Mouse (Mus musculus): ENCODE results near the gene Gucy1b1.

Gucy1b1 gene

GRCm38 (mm10) chr3:82074201-82074851 lies at the start of gene Gucy1b1:
Gucy1b1 (minus strand) TSS chr3:82074689.
- peak; percentile 99 for DNase-seq

DNA sequence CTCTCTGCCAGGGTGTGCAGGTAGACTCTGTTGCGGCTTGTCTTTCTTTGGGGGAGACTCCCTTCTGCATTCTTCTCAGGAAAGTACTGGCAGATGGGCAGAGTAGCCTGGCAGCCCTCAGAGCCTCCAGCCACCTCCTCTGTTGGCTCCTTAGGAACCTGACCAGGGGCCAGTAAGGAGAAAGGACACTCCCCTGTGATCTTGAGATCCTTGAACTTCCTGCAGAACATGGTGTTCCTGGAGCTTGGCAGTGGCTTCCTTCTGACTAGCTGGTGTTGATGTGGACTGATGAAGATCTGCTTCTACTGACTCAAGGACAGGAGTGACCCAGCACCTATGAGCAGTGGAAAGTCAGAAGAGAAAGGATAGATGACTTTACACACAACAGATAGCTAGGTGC lies 44.4 kb upstream of the Gucy1b1 start:
- peak; percentile 88 for DNase-seq

DNA sequence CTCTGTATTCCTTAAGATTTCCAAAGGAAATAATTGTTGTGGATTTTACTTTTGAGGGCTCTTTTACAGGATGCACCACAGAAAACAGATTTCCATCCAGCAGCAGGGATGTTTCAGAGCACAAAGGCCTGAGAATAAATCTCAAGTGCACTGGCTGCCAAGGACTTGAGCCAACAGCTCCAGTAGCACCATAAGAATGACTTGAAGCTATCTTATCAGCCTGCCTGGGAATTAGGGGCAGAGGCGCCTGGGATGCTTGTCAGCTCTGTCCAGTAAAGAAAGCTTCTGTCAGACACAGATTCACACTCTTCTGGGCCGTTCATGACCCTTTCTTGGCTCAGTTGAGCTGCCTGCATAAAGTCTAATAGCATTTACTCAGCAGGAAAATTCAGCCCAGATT lies 38.0 kb upstream of the Gucy1b1 start:
- DNase-seq = peak; percentile 97

DNA sequence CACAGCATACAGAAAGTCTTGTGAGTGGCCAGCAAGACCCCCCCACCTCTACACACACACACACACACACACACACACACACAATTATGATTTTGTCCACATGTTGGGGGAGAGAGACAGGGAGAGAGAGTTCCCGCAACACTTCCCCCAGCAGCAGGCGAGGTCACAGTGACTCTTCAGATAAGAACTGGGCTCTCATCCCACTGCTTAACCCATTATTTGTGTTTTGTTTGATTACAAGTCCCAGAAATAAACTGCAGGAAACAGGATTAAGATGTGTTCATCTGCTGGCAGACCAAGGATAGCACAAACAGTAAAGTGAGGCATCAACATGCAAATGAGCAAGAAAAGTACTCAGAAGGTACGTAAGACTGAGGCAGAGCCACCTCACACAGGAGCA lies 37.5 kb upstream of the Gucy1b1 start:
- DNase-seq = peak; percentile 91

DNA sequence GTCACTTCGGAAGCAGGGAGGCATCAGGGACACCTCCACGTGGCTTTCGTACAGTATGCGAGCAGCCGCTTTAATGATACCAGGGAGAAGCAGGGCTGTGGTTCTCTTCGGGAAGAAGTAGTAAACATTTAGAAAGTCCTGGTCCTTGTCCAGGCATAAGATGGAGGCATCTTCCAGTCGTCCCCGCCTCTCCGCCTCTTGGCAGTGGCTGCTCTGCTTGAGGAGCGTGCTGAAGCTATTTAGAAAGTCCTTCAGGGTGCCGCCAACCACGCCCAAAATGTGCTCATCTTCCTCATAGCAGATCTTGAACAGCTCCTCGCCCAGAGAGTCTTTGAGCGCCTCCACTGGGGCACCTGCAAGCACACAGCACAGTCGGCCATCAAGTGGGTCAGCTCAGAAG lies 34.5 kb upstream of the Gucy1b1 start:
- peak; percentile 85 for DNase-seq

DNA sequence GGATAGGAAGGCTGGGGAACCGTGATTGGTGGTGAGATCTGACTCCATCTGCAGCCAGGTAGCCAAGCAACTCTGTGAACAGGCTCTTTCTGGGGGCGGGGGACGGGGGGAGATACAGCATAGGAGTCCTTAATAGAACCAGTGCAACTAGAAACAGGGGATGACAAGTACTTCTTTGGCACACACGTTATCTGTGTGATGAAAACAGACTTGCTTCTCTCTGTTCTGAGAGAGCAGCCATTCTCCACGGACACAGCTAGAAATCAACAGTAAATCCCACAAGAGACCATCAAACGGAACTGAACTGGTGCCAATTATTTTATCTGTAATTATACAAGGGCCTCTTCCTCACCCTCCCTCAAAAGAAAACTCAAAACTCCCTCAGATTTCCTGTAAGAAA lies 29.7 kb upstream of the Gucy1b1 start:
- DNase-seq = peak; percentile 88

- peak; percentile 16 for DNase-seq
These were observed 24.6 kb upstream of the Gucy1b1 start for GRCm38 (mm10) chr3:82099127-82099526.

- DNase-seq = peak; percentile 82
These were observed 22.3 kb upstream of the Gucy1b1 start for GRCm38 (mm10) chr3:82096801-82097200.

DNA sequence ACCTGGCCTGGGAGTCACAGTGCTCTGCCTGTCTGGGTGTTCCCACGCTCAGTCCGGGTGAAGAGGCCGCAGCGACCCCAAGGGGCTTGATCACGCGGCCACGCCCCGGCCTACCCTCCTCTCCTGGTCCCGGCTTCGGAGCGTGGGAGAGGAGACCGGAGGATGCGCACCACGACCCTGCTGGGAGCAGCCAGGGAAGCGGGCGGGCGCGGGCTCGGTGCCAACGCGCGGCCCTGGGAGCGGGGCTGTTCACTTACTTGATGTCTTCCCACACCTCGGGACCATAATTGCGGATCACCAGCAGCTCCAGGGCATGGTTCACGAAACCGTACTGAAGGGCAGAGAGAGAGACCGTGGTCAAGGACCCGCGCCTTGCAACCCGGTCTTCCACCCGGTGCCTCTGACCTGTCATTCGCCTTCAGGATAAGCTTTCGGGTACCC lies 728 bp downstream of the Gucy1b1 start:
- peak; percentile 98 for DNase-seq

GRCm38 (mm10) chr3:82067830-82068229 lies 6.7 kb downstream of the Gucy1b1 start:
- DNase-seq = no peak

GRCm38 (mm10) chr3:82061402-82062180 lies 12.9 kb downstream of the Gucy1b1 start:
- no peak for DNase-seq

- DNase-seq = no peak
These were observed 17.3 kb downstream of the Gucy1b1 start for GRCm38 (mm10) chr3:82057201-82057600.

- DNase-seq = no peak
These were observed 20.1 kb downstream of the Gucy1b1 start for GRCm38 (mm10) chr3:82054283-82054974.

DNA sequence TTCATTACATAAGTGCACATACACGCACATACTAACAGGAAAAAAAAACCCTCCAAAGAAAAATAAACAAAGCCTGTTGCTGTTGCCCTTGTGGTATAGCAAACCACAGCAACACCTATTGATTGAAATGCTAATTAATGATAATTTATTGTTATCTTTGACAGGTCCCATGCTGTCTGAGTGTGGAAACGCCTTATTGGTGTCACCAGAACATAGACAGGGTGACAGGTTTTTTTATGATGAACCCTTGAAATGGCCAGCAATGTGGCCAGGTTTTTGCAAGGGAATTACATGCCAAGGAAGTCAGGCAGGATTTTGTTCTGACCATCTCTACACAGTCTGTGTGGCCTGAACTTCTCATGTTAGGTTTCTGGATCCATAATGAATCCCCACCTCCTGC lies 22.5 kb downstream of the Gucy1b1 start:
- no peak for DNase-seq

DNA sequence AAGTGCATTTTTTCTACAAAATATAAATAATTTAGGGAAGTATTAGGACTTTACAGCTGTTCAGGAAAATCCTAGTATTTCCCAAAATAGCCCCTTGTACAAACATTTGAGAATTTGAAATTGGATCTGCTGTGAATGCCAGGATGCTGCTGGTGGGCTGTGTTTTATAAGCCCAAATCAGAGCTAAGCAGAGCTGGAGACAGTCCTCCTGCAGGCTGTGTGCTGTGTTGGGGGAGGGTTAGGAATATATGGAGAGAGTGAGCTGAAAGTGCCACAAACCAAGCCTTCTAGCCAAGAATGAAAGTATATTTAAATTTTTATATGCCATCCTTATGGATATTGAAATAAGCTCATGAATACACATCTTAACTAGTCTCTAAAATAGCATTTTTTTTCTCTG lies 23.0 kb downstream of the Gucy1b1 start:
- DNase-seq = no peak

GRCm38 (mm10) chr3:82048681-82049080 lies 25.8 kb downstream of the Gucy1b1 start:
- no peak for DNase-seq

DNA sequence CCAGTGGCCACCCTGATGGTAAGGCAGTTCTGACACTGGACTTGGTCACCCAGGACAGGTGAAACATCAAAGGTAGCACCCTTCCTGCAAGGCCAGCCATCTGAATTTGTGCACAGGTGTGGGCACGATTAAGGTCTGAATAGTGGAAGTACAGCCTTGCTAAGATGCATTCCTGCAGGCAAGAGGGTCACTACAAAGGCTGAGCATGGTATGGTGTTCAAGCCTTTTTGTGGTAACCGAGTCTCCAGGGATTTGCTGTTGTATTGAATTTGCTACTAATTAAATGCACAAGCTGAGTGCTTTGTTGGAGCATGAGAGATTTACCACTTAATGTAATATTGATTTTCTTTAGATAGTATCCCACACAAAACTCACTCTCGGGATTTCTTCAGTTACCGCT lies 26.4 kb downstream of the Gucy1b1 start:
- no peak for DNase-seq

DNA sequence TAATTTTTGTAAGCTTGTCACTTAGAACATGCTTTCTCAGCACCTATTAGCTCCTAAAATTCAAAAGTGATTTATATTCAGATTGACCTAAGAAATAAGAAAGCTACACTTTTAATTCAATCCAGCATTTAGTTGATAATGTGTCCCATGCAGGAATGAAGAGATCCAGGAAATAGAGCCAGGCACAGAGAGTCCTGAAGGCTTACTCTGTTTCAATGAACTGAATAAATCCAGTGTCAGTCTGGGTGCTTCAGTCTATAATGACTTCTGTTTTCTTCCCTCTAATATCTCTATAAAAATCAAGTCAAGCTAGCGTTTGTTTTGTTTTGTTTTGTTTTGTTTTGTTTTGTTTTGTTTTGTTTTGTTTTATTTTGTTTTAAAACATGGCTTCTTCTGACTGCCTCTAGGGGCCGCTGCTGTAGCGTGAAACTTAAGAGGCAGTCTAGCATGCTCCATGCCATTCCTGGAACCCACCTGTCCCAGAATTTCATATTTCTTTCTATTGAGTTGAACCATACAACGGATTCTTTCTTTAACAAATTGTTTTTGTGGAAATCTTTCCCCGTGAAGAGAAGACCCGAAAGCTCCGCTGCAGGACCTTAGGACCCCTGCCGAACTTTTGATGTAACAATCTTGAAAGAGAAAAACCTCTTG lies 27.3 kb downstream of the Gucy1b1 start:
- no peak for DNase-seq

GRCm38 (mm10) chr3:82046087-82046486 lies 28.4 kb downstream of the Gucy1b1 start:
- no peak for DNase-seq

GRCm38 (mm10) chr3:82044902-82045301 lies 29.6 kb downstream of the Gucy1b1 start:
- no peak for DNase-seq

DNA sequence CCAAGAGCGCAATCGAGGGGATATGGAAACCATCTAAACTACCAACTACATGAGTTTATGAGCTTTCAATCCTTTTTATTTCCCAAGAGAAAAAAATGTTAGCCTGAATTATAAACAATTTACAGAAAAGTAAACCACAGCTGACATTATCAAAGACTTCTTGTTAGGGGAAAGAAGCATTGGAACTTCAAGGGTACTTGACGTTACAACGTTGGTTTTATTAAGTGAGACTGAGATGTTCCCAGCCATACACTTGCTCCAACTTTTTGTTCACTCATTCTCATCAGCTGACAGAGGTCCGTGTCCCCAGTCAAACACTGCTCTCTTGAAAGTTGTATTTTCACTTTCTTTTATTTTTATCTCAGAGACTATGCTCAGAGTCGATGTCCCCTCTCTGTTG lies 30.8 kb downstream of the Gucy1b1 start:
- DNase-seq = no peak

DNA sequence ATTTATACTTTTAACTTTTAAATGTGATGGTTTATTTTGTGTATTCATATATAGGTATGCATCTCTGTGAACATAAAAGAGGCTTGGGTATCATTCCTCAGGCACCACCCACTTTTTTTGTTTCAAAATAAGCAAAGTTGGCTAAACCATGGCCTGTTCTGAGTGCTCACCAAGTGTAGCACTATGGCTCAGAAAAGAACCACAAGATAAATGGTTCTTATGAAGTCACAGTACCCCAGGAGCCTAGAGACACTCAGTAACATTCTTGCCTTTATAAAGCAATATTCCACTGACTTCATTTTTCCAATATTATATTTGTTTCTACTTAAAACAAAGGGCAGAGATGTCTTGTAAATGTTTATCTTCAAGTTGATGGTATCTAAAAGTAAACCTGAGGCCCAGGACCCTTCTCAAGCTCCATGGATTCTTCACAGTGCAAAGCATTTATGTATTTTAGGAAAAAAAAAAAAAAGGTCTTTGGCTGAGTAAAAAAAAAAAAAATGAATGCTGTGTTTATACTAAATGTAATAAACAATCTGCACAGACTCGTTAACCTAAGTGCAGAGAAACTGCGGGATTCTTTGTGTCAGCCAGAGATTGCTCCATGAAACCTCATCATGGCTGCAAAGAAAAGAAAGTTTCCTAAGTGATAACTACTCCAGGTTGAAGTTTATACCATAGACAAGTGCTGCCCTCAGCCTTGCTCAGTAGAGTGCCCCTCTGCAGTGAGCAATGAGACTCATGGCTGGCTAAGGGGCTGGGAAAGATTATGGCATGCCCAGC lies 38.0 kb downstream of the Gucy1b1 start:
- DNase-seq = no peak

Data from heart, adult 11 months (tissue).